Mouse (Mus musculus): ENCODE measurements around the gene Ctnnb1. TPM values are rescaled to one million over a fixed set of nuclear protein-coding genes. Genes with fewer than 3 reads are reported as not detected.

Ctnnb1 gene
- 100 to 1,000 TPM; 191 to 204 TPM for polyA plus RNA-seq (2017; shearing (Covaris generic))

GRCm38 (mm10) chr9:120929081-120929480, at the start of gene Ctnnb1:
Ctnnb1 (plus strand) TSS chr9:120929216.

Measured in inflammation-experienced regulatory T-cells (primary cell).